Mouse (Mus musculus): ENCODE data around the gene Slc27a4.

GRCm38 (mm10) chr2:29820025-29820817, 17.8 kb downstream of the Slc27a4 start, which contains the start of gene Urm1:
- TF ChIP-seq POLR2A (IDR thresholded peaks at IDR 0.05; ENCODE audit: control insufficient read depth, low read depth, low read length) (no peak), CTCF (IDR thresholded peaks at IDR 0.05; ENCODE audit: control insufficient read depth, insufficient read depth, insufficient replicate concordance, low read depth, low read length) (no peak)
